Mouse (Mus musculus): ENCODE measurements at regions not wholly inside any gene's neighbourhood (a gene's known extent, or its start where the extent isn't known, plus 50 kb on each side); places are given as distances from the start of the nearest gene placed in this dataset.

- no peak for TF ChIP-seq CTCF (IDR thresholded peaks at IDR 0.05; ENCODE audit: low read depth)
- no peak for TF ChIP-seq EP300 (IDR thresholded peaks at IDR 0.05; ENCODE audit: low read depth)
These were observed 231.0 kb downstream of the Hdgfl1 start for GRCm38 (mm10) chr13:26538928-26539327.

Measured in heart, postnatal 0 days (tissue).